Mouse (Mus musculus): ENCODE measurements around the gene Traf3. TPM values are rescaled to one million over a fixed set of nuclear protein-coding genes. Genes with fewer than 3 reads are reported as not detected.

The Traf3 gene
- total RNA-seq, 2 experiments from 2014 or later = 8.9 to 11.1 TPM

- ATAC-seq (replicated peaks; ENCODE audit: low FRiP score, low TSS enrichment, poor library complexity, severe bottlenecking) = no peak
Observed at GRCm38 (mm10) chr12:111152579-111152978, 13.6 kb upstream of the Traf3 start.

- ATAC-seq (replicated peaks; ENCODE audit: low FRiP score, low TSS enrichment, poor library complexity, severe bottlenecking) = no peak
Observed at GRCm38 (mm10) chr12:111152981-111153710, 13.0 kb upstream of the Traf3 start.

- no peak for ATAC-seq (replicated peaks; ENCODE audit: low FRiP score, low TSS enrichment, poor library complexity, severe bottlenecking)
Observed at GRCm38 (mm10) chr12:111153946-111154345, 12.2 kb upstream of the Traf3 start.

- no peak for ATAC-seq (replicated peaks; ENCODE audit: low FRiP score, low TSS enrichment, poor library complexity, severe bottlenecking)
Observed at GRCm38 (mm10) chr12:111154641-111155040, 11.5 kb upstream of the Traf3 start.

GRCm38 (mm10) chr12:111155756-111156155, 10.4 kb upstream of the Traf3 start:
- no peak for ATAC-seq (replicated peaks; ENCODE audit: low FRiP score, low TSS enrichment, poor library complexity, severe bottlenecking)

GRCm38 (mm10) chr12:111159659-111160428, 6.3 kb upstream of the Traf3 start:
- peak; percentile 24; the same call in 1 of the 2 replicates for ATAC-seq (replicated peaks; ENCODE audit: low FRiP score, low TSS enrichment, poor library complexity, severe bottlenecking)

GRCm38 (mm10) chr12:111160871-111161270, 5.3 kb upstream of the Traf3 start:
- no peak for ATAC-seq (replicated peaks; ENCODE audit: low FRiP score, low TSS enrichment, poor library complexity, severe bottlenecking)

- ATAC-seq (replicated peaks; ENCODE audit: low FRiP score, low TSS enrichment, poor library complexity, severe bottlenecking) = no peak
Observed at GRCm38 (mm10) chr12:111161943-111162311, 4.2 kb upstream of the Traf3 start.

GRCm38 (mm10) chr12:111162312-111163061, 3.7 kb upstream of the Traf3 start:
- ATAC-seq (replicated peaks; ENCODE audit: low FRiP score, low TSS enrichment, poor library complexity, severe bottlenecking) = no peak

- ATAC-seq (replicated peaks; ENCODE audit: low FRiP score, low TSS enrichment, poor library complexity, severe bottlenecking) = peak; percentile 82
Observed at GRCm38 (mm10) chr12:111164310-111164751, 1.8 kb upstream of the Traf3 start.

- peak; percentile 73 for ATAC-seq (replicated peaks; ENCODE audit: low FRiP score, low TSS enrichment, poor library complexity, severe bottlenecking)
Observed at GRCm38 (mm10) chr12:111165146-111165812, 891 bp upstream of the Traf3 start.

GRCm38 (mm10) chr12:111166681-111167289, 615 bp downstream of the Traf3 start:
- no peak for ATAC-seq (replicated peaks; ENCODE audit: low FRiP score, low TSS enrichment, poor library complexity, severe bottlenecking)

GRCm38 (mm10) chr12:111168891-111169290, 2.7 kb downstream of the Traf3 start:
- ATAC-seq (replicated peaks; ENCODE audit: low FRiP score, low TSS enrichment, poor library complexity, severe bottlenecking) = no peak

GRCm38 (mm10) chr12:111178772-111179171, 12.6 kb downstream of the Traf3 start:
- ATAC-seq (replicated peaks; ENCODE audit: low FRiP score, low TSS enrichment, poor library complexity, severe bottlenecking) = no peak

- no peak for ATAC-seq (replicated peaks; ENCODE audit: low FRiP score, low TSS enrichment, poor library complexity, severe bottlenecking)
Observed at GRCm38 (mm10) chr12:111181848-111182247, 15.7 kb downstream of the Traf3 start.

- ATAC-seq (replicated peaks; ENCODE audit: low FRiP score, low TSS enrichment, poor library complexity, severe bottlenecking) = no peak
Observed at GRCm38 (mm10) chr12:111182378-111182777, 16.2 kb downstream of the Traf3 start.

GRCm38 (mm10) chr12:111184476-111184875, 18.3 kb downstream of the Traf3 start, which contains the start of gene 4930595D18Rik:
Gene 4930595D18Rik, minus strand, starts transcription at chr12:111184491.
- no peak for ATAC-seq (replicated peaks; ENCODE audit: low FRiP score, low TSS enrichment, poor library complexity, severe bottlenecking)

GRCm38 (mm10) chr12:111186986-111187385, 20.8 kb downstream of the Traf3 start:
- no peak for ATAC-seq (replicated peaks; ENCODE audit: low FRiP score, low TSS enrichment, poor library complexity, severe bottlenecking)

- no peak for ATAC-seq (replicated peaks; ENCODE audit: low FRiP score, low TSS enrichment, poor library complexity, severe bottlenecking)
Observed at GRCm38 (mm10) chr12:111188295-111188694, 22.1 kb downstream of the Traf3 start.
